Mouse (Mus musculus): Measurements from ENCODE around the gene Ppm1d. TPM values are rescaled to one million over a fixed set of nuclear protein-coding genes. Genes with fewer than 3 reads are reported as not detected.

Gene Ppm1d
- polyA plus RNA-seq (2014; fragmentation: Illumina TruSeq; extraction: RNeasy Lipid Tissue Mini Kit (QIAGEN cat#74804); ENCODE audit: low replicate concordance) = 14.0 TPM

GRCm38 (mm10) chr11:85310713-85311574 is at the start of gene Ppm1d:
Gene Ppm1d, plus strand, starts transcription at chr11:85311244.

GRCm38 (mm10) chr11:85352539-85353380 is 41.7 kb downstream of the Ppm1d start, which contains the start of gene Bcas3:
Gene Bcas3, plus strand, starts transcription at chr11:85353167.

Other genes starting within 250 kb of the Ppm1d start
- gene Usp32, start 171.1 kb upstream of the Ppm1d start, polyA plus RNA-seq (2014; fragmentation: Illumina TruSeq; extraction: RNeasy Lipid Tissue Mini Kit (QIAGEN cat#74804); ENCODE audit: low replicate concordance) = 56.4 TPM
- not detected for gene 1700125H20Rik, start 140.8 kb upstream of the Ppm1d start, polyA plus RNA-seq (2014; fragmentation: Illumina TruSeq; extraction: RNeasy Lipid Tissue Mini Kit (QIAGEN cat#74804); ENCODE audit: low replicate concordance)
- gene Appbp2, start 76.1 kb upstream of the Ppm1d start, polyA plus RNA-seq (2014; fragmentation: Illumina TruSeq; extraction: RNeasy Lipid Tissue Mini Kit (QIAGEN cat#74804); ENCODE audit: low replicate concordance) = 34.5 TPM
- 1.7 TPM for gene Bcas3, start 41.9 kb downstream of the Ppm1d start, polyA plus RNA-seq (2014; fragmentation: Illumina TruSeq; extraction: RNeasy Lipid Tissue Mini Kit (QIAGEN cat#74804); ENCODE audit: low replicate concordance)